Mouse (Mus musculus) CD4-positive helper T cell, adult 2 months (primary cell): ENCODE measurements around the gene Atxn1.

Experiments
- DNase-seq: peaks from one replicate; pipeline ENCODE4 v3.0.0-alpha.2; 2012; ENCODE audit warnings: low read depth, missing footprints, low spot score

Atxn1 gene

DNA sequence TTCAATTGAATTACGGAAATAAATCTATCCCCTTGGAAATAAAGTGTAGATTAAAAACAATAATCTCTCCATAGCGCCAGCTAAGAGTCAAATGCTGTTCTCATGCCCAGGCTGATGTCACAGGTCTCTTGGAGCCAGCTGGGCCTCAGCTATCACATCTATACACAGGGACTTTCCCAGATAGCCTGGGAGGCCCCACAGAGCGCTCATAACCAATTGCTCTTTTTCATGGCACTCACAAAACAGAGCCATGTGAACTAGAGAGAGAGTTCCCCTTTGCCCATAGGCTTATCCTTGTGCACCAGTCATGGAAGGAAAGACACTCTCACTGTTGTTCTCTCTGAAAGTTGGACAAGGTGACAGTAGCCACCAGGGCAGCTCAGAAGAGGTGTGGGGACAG lies 230.3 kb downstream of the Atxn1 start:
- DNase-seq = no peak

- no peak for DNase-seq
Measured at GRCm38 (mm10) chr13:45732590-45732989, 232.2 kb downstream of the Atxn1 start.

GRCm38 (mm10) chr13:45726917-45727316 lies 237.9 kb downstream of the Atxn1 start:
- no peak for DNase-seq

DNA sequence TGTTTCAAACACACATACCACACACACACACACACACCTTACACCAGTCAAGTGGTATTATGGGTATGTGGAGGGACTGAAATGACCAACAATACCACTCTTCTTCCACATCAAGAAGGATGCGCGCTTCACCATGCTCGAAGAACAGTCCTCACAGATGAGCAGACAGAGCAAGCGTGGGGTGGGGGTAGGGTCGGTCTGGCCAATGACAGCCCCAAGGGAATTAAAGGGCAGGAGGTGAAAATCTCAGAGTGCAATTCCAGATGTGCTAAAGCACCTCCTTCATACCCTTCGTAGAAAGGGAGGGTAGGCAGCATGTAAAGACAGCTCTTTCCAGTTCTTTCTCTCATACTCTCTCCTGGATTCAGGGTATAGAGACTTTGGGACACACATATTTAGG lies 238.6 kb downstream of the Atxn1 start:
- no peak for DNase-seq

GRCm38 (mm10) chr13:45724507-45725259 lies 240.1 kb downstream of the Atxn1 start:
- DNase-seq = no peak

DNA sequence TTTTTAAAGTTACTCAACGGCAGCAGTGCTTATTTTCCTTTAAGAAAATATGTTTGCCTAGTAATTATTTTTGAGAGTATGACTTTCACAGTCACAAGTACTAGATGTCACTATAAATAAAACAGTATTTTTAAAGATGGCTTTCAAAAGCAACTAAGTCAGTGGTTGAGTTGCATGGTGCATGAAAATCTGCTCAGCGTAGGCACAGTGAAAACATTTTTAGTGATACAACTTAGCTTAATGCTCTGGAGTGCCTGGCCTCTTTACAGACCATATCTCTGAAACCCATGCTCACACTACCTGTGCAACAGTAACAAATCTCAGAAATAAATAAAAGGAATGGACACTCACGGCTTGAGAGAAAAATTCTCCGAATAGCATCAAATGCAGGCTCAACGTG lies 241.9 kb downstream of the Atxn1 start:
- no peak for DNase-seq

DNA sequence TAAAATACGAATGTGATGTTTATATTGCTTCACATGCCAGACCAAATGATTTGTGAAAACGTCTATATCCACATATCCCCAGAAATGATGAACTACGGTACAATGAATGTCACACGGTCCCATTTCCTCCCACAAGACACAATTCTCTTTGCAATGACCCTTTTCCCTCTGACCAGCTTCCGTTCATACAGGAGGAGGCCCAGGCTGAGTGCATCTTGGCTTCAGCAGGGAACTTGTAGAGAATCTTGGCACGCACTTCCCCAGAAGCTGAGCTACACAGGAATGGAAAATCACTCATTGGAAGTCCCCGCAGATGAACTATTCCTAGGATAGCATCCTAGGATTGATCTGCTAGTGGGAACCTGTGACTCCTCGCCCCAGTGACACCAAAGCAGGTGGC lies 243.2 kb downstream of the Atxn1 start:
- no peak for DNase-seq

GRCm38 (mm10) chr13:45718850-45719249 lies 246.0 kb downstream of the Atxn1 start:
- no peak for DNase-seq

DNA sequence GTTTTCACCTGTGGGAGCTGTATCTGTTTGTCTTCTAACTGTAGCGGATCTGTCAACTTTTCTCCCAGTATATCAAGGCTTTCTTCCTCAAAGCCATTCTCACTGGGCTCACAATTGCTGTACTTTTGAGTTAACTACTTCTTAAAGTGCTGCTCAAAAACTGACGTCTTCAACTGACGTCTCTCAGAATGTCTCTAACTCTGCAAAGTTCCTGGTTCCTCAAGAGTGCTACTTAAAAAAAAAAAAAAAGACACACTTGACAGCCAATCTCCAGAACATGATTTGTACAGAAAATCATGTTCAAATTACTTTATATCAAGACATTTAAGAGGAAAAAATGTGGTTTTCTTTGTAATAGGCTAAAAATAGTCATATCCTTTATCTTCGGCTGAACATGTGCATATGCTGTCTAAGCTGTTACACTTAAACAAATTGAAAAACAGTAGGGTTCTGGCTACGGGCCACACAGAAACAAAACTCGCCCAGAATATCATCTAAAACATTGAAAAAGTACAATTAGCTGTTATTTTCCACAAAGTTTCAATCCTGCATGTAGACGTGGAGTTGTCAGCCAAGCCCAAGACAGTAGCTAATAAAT lies 249.1 kb downstream of the Atxn1 start:
- no peak for DNase-seq

DNA sequence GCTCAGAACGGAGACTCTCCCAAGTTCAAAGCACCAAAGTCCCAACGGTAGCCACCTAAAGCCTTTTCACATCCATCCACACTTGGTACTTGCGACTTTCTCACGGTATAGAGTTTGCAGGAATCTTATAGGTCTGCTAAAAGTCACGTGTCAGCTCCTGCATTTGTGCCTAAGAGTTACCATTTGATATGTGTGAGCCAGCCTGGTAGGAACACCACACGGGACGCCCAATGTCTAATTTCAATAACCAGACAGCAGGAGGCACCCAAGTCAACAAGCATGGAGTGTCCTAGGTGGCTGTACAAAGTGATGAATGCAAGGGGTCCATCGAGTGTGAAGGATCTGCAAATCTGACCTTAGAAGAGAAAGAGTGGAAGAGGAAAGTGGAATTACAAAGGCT lies 254.8 kb downstream of the Atxn1 start:
- no peak for DNase-seq

- no peak for DNase-seq
Measured at GRCm38 (mm10) chr13:45709402-45709801, 255.4 kb downstream of the Atxn1 start.

GRCm38 (mm10) chr13:45701296-45701790 lies 263.5 kb downstream of the Atxn1 start:
- no peak for DNase-seq

GRCm38 (mm10) chr13:45698982-45699381 lies 265.8 kb downstream of the Atxn1 start:
- DNase-seq = no peak

- no peak for DNase-seq
Measured at GRCm38 (mm10) chr13:45696009-45696408, 268.8 kb downstream of the Atxn1 start.

GRCm38 (mm10) chr13:45694921-45695437 lies 269.8 kb downstream of the Atxn1 start:
- DNase-seq = peak; percentile 38

DNA sequence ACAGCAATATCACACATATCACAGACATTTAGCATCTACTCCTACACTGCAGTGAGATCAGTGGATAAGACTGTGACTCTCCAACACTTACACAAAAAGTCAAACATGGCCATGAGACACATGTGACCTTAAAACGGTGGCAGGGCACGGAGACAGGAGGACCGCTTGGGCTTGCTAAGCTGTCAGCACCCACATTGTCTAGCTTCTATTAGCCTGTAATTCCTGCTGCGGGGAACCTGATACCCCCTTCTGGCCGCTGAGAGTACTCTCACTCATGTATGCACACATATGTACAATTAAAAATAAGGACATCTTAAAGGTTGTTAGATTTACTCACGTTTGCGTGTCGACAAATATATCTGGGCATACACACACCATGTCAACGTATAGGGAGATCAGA lies 270.9 kb downstream of the Atxn1 start:
- no peak for DNase-seq

- peak; percentile 77 for DNase-seq
Measured at GRCm38 (mm10) chr13:45693534-45693933, 271.3 kb downstream of the Atxn1 start.

GRCm38 (mm10) chr13:45693126-45693525 lies 271.7 kb downstream of the Atxn1 start:
- DNase-seq = peak; percentile 69

- DNase-seq = no peak
Measured at GRCm38 (mm10) chr13:45692440-45692839, 272.4 kb downstream of the Atxn1 start.

GRCm38 (mm10) chr13:45690426-45690825 lies 274.4 kb downstream of the Atxn1 start:
- DNase-seq = no peak

GRCm38 (mm10) chr13:45688864-45689263 lies 275.9 kb downstream of the Atxn1 start:
- no peak for DNase-seq

DNA sequence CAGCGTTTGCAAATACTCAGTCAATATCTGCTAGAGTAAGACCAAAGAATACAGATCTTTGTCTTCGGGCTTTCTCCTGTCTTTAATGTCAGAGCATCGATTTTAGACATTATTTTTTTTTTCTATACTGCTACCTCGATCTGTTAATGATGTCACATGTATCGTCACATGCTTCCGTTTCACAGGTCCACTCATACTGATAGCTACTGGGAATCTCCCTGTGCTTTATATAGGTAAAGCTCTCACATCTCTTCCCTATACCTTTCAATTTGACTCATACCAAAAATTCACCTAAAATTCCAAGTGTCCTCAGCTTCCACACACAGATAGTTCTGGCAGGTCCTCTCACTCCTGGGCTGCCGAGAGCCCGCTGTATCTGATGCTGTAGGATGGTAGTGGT lies 277.2 kb downstream of the Atxn1 start:
- peak; percentile 62 for DNase-seq

DNA sequence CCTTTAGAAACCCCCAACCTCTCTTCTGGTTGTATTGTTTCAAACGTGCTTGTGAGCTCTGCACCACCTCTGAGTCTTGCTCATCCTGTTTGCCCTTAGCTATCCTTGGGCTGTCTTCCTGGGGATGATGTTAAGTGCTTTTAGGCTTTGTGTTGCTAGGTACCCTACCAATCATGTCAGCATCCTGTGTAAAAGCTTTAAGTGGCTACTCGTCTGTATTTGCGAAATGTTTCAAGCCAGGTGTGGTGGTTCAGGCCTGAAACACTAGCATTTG lies 278.6 kb downstream of the Atxn1 start:
- DNase-seq = peak; percentile 38
